Comparison of ENCODE assay signal across 28 mouse cellular contexts in the genomic region with DNA sequence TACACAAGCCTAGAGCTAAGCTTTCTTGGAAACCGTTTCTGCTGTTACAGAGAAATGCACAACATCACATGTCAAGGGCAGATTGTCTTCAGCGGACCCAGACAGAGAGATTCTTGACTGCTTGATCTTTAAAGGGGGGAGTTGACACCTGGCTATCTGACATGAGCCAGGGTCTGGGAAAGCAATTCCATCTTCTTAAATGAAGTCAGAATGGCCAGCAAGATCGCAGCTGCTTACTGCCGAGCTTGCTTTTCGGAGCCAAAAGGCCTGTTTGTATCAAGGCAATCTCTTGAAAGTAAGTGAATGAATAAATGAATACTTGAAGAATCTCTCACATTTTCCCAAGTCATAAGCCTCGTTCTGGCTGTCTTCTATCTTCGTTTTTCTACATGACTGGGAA. TPM values are rescaled to one million over a fixed set of nuclear protein-coding genes. Genes with fewer than 3 reads are reported as not detected.
DNase-seq lines count a peak whose midpoint lies in the region; ATAC-seq and TF ChIP-seq lines count a peak whose summit lies in the region.
"Had no signal": no experiment of that assay in that cellular context is flagged by ENCODE, and none has a peak within 500 bp of the region (broad histone marks: within the 10 kb centered on the region; RNA-seq: fewer than 3 reads in every experiment).

No protein-coding gene starts in this region.

- peak; percentile 16 for DNase-seq in embryo, embryonic 10 days (ENCODE audit: low spot score)
- no peak for DNase-seq in embryo, embryonic 10.5 days (ENCODE audit: low spot score)
- DNase-seq in hindbrain, postnatal 0 days (ENCODE audit: low spot score), result peak; percentile 30
- peak; percentile 17 for DNase-seq in midbrain, embryonic 14.5 days
- no peak for DNase-seq in kidney, postnatal 4 days
- DNase-seq: adrenal gland, adult 8-10 months; cerebellum, adult 11 months; embryo, embryonic 11 days; gastrocnemius, postnatal 14 days; heart, postnatal 14 days; kidney, adult 9 months; kidney, postnatal 10 days; liver, postnatal 0 days; lung, postnatal 36 days; right cerebral cortex, adult 18-20 months; spleen, adult 18-20 months; thymus, postnatal 14 days had no signal

- no peaks in the 10 kb centered on the region for H3K27me3 ChIP-seq in hindbrain, postnatal 0 days (ENCODE audit: insufficient read depth, low read length)
- H3K27me3 ChIP-seq in hindbrain, embryonic 16.5 days (replicated peaks; ENCODE audit: control insufficient read depth, insufficient read depth, low read length), result no peaks in the 10 kb centered on the region
- H3K27me3 ChIP-seq in midbrain, embryonic 14.5 days (ENCODE audit: control insufficient read depth, insufficient read depth, low read length), result no peaks in the 10 kb centered on the region
- no peaks in the 10 kb centered on the region for H3K27me3 ChIP-seq in midbrain, embryonic 16.5 days (ENCODE audit: control insufficient read depth, insufficient read depth, low read depth, low read length)
- H3K27me3 ChIP-seq: CH12.LX; embryonic facial prominence, embryonic 15.5 days; forebrain, embryonic 12.5 days; liver, embryonic 12.5 days; midbrain, embryonic 12.5 days; neural tube, embryonic 12.5 days had no signal

- no peak for TF ChIP-seq CTCF in hindbrain, postnatal 0 days (IDR thresholded peaks at IDR 0.05; ENCODE audit: low read depth)

- H3K9me3 ChIP-seq in hindbrain, postnatal 0 days (ENCODE audit: low read length), result no peaks in the 10 kb centered on the region
- H3K9me3 ChIP-seq in hindbrain, embryonic 16.5 days (ENCODE audit: control insufficient read depth, low read length), result no peaks in the 10 kb centered on the region
- H3K9me3 ChIP-seq in midbrain, embryonic 14.5 days (ENCODE audit: control insufficient read depth, low read length), result no peaks in the 10 kb centered on the region
- no peaks in the 10 kb centered on the region for H3K9me3 ChIP-seq in midbrain, embryonic 16.5 days (replicated peaks; ENCODE audit: control insufficient read depth, low read length, poor library complexity, severe bottlenecking)
- H3K9me3 ChIP-seq: embryonic facial prominence, embryonic 15.5 days; forebrain, embryonic 12.5 days; liver, embryonic 12.5 days; midbrain, embryonic 12.5 days; neural tube, embryonic 12.5 days had no signal

- ATAC-seq in hindbrain, postnatal 0 days, result no peak
- ATAC-seq in hindbrain, embryonic 16.5 days, result no peak
- ATAC-seq in midbrain, embryonic 14.5 days (ENCODE audit: low FRiP score, low TSS enrichment), result no peak
- no peak for ATAC-seq in midbrain, embryonic 16.5 days
- ATAC-seq: intestine, embryonic 16.5 days; liver, embryonic 12.5 days; liver, postnatal 0 days had no signal

- no peak overlapping the region for H3K4me3 ChIP-seq in hindbrain, postnatal 0 days (ENCODE audit: low read length)
- no peak overlapping the region for H3K4me3 ChIP-seq in hindbrain, embryonic 16.5 days (ENCODE audit: low read length)
- no peak overlapping the region for H3K4me3 ChIP-seq in midbrain, embryonic 14.5 days (replicated peaks; ENCODE audit: low read depth, low read length)
- no peak overlapping the region for H3K4me3 ChIP-seq in midbrain, embryonic 16.5 days (ENCODE audit: low read depth, low read length)
- H3K4me3 ChIP-seq: embryonic facial prominence, embryonic 15.5 days; forebrain, embryonic 12.5 days; left cerebral cortex, adult 2 months; liver, embryonic 12.5 days; midbrain, embryonic 12.5 days; myocyte; neural tube, embryonic 12.5 days had no signal

- H3K9ac ChIP-seq in hindbrain, postnatal 0 days (replicated peaks; ENCODE audit: low read length), result no peak overlapping the region
- H3K9ac ChIP-seq in hindbrain, embryonic 16.5 days (ENCODE audit: low read depth, low read length), result no peak overlapping the region
- H3K9ac ChIP-seq in midbrain, embryonic 14.5 days (replicated peaks; ENCODE audit: low read length), result no peak overlapping the region
- H3K9ac ChIP-seq in midbrain, embryonic 16.5 days (ENCODE audit: low read depth, low read length), result no peak overlapping the region
- H3K9ac ChIP-seq: embryonic facial prominence, embryonic 15.5 days; forebrain, embryonic 12.5 days; liver, embryonic 12.5 days; liver, postnatal 0 days; midbrain, embryonic 12.5 days; neural tube, embryonic 12.5 days had no signal

- H3K36me3 ChIP-seq in hindbrain, postnatal 0 days (ENCODE audit: insufficient read depth, low read length), result no peaks in the 10 kb centered on the region
- no peaks in the 10 kb centered on the region for H3K36me3 ChIP-seq in hindbrain, embryonic 16.5 days (ENCODE audit: control insufficient read depth, insufficient read depth, low read length)
- H3K36me3 ChIP-seq in midbrain, embryonic 14.5 days (ENCODE audit: control insufficient read depth, insufficient read depth, low read length), result no peaks in the 10 kb centered on the region
- no peaks in the 10 kb centered on the region for H3K36me3 ChIP-seq in midbrain, embryonic 16.5 days (ENCODE audit: control insufficient read depth, insufficient read depth, low read length)
- H3K36me3 ChIP-seq: embryonic facial prominence, embryonic 15.5 days; forebrain, embryonic 12.5 days; liver, embryonic 12.5 days; midbrain, embryonic 12.5 days; neural tube, embryonic 12.5 days had no signal

- no peak overlapping the region for H3K27ac ChIP-seq in hindbrain, postnatal 0 days
- no peak overlapping the region for H3K27ac ChIP-seq in hindbrain, embryonic 16.5 days (ENCODE audit: low read depth, low read length)
- no peak overlapping the region for H3K27ac ChIP-seq in midbrain, embryonic 14.5 days (replicated peaks; ENCODE audit: low read depth, low read length)
- no peak overlapping the region for H3K27ac ChIP-seq in midbrain, embryonic 16.5 days (ENCODE audit: low read length)
- H3K27ac ChIP-seq: embryonic facial prominence, embryonic 15.5 days; forebrain, embryonic 12.5 days; left cerebral cortex, adult 2 months; liver, embryonic 12.5 days; neural tube, embryonic 12.5 days had no signal

- no peaks in the 10 kb centered on the region for H3K4me1 ChIP-seq in hindbrain, postnatal 0 days (ENCODE audit: insufficient read depth, low read length)
- H3K4me1 ChIP-seq in hindbrain, embryonic 16.5 days (ENCODE audit: control insufficient read depth, insufficient read depth, low read depth, low read length), result no peaks in the 10 kb centered on the region
- peaks cover 8% of the 10 kb centered on the region; the same call in 1 of the 2 replicates for H3K4me1 ChIP-seq in midbrain, embryonic 14.5 days (ENCODE audit: control insufficient read depth, insufficient read depth, low read length)
- peaks cover 4% of the 10 kb centered on the region; the same call in 1 of the 2 replicates for H3K4me1 ChIP-seq in midbrain, embryonic 16.5 days (ENCODE audit: control insufficient read depth, insufficient read depth, low read length)
- H3K4me1 ChIP-seq: liver, embryonic 12.5 days; neural tube, embryonic 12.5 days had no signal

- H3K4me2 ChIP-seq in hindbrain, postnatal 0 days (ENCODE audit: low read depth, low read length), result no peak overlapping the region
- no peak overlapping the region for H3K4me2 ChIP-seq in hindbrain, embryonic 16.5 days (ENCODE audit: low read length)
- no peak overlapping the region for H3K4me2 ChIP-seq in midbrain, embryonic 14.5 days (ENCODE audit: low read length)
- no peak overlapping the region for H3K4me2 ChIP-seq in midbrain, embryonic 16.5 days (ENCODE audit: low read length)
- H3K4me2 ChIP-seq: embryonic facial prominence, embryonic 15.5 days; forebrain, embryonic 12.5 days; liver, embryonic 12.5 days; midbrain, embryonic 12.5 days; neural tube, embryonic 12.5 days had no signal

- 75% methylated on average over 7 of the region's 7 CpGs for WGBS in hindbrain, postnatal 0 days
- 74% methylated on average over 7 of the region's 7 CpGs for WGBS in hindbrain, embryonic 16.5 days
- WGBS in midbrain, embryonic 14.5 days, result 74% methylated on average over 7 of the region's 7 CpGs
- 67% methylated on average over 7 of the region's 7 CpGs for WGBS in midbrain, embryonic 16.5 days

RNA-seq across cellular contexts. Expression of gene Btg1, which starts 36.6 kb away (rescaled TPM):
- total RNA-seq in hindbrain, postnatal 0 days (2014; rRNA removed), result 18.7 and 18.9 TPM in 2 replicates
- 28.6 and 29.7 TPM in 2 replicates for polyA plus RNA-seq in hindbrain, postnatal 0 days (2015; fragmentation: Nextera tagmentation; extraction: Ambion mirVana)
- 34.8 and 41.1 TPM in 2 replicates for polyA plus RNA-seq in hindbrain, embryonic 16.5 days (2015; fragmentation: Nextera tagmentation; extraction: Ambion mirVana)
- 66.7 and 70.7 TPM in 2 replicates for polyA plus RNA-seq in midbrain, embryonic 14.5 days (2014; fragmentation: Nextera tagmentation; extraction: Ambion mirVana)
- 33.6 and 46.5 TPM in 2 replicates for polyA plus RNA-seq in midbrain, embryonic 16.5 days (2015; fragmentation: Nextera tagmentation; extraction: Ambion mirVana)

Comparison
In these comparisons a context has a peak if more than half of its experiments do, and no peak if none do; other contexts are left out.
1. DNase-seq: peak in embryo, embryonic 10 days (single experiment), hindbrain, postnatal 0 days (single experiment) and midbrain, embryonic 14.5 days (single experiment); none in embryo, embryonic 10.5 days (single experiment) and kidney, postnatal 4 days (0 of 2).